In genomic region chr2:105372727-105373126, GRCm38 (mm10) we compare ENCODE assay signal across 18 mouse cellular contexts. TPM values are rescaled to one million over a fixed set of nuclear protein-coding genes. Genes with fewer than 3 reads are reported as not detected.
DNase-seq lines count a peak whose midpoint lies in the region; ATAC-seq lines count a peak whose summit lies in the region.
"Had no signal": no experiment of that assay in that cellular context is flagged by ENCODE, and none has a peak within 500 bp of the region (broad histone marks: within the 10 kb centered on the region; RNA-seq: fewer than 3 reads in every experiment).

No protein-coding gene starts in this region.

- ATAC-seq in embryonic facial prominence, embryonic 11.5 days (replicated peaks; ENCODE audit: insufficient number of reproducible peaks, low FRiP score, low TSS enrichment, low read depth), result 0 out of 2 replicates have a peak, but pooled peaks have one; percentile 8
- peak; percentile 65 for ATAC-seq in kidney, embryonic 14.5 days (ENCODE audit: low FRiP score, low TSS enrichment)
- ATAC-seq: forebrain, postnatal 0 days; liver, postnatal 0 days had no signal

- H3K4me3 ChIP-seq in embryonic facial prominence, embryonic 11.5 days (ENCODE audit: low read depth, low read length), result no peak overlapping the region
- no peak overlapping the region for H3K4me3 ChIP-seq in embryonic facial prominence, embryonic 10.5 days
- no peak overlapping the region for H3K4me3 ChIP-seq in kidney, embryonic 14.5 days (ENCODE audit: low read length)
- H3K4me3 ChIP-seq: embryonic facial prominence, embryonic 12.5 days; heart, adult 2 months; hindbrain, embryonic 15.5 days; stomach, embryonic 15.5 days had no signal

- no peak overlapping the region for H3K4me2 ChIP-seq in embryonic facial prominence, embryonic 11.5 days (ENCODE audit: low read depth, low read length)
- no peak overlapping the region for H3K4me2 ChIP-seq in kidney, embryonic 14.5 days (replicated peaks; ENCODE audit: low read depth, low read length)
- H3K4me2 ChIP-seq: embryonic facial prominence, embryonic 12.5 days; hindbrain, embryonic 15.5 days; stomach, embryonic 15.5 days had no signal

- no peak overlapping the region for H3K27ac ChIP-seq in embryonic facial prominence, embryonic 11.5 days (replicated peaks; ENCODE audit: low read depth, low read length)
- H3K27ac ChIP-seq in embryonic facial prominence, embryonic 10.5 days (replicated peaks), result no peak overlapping the region
- H3K27ac ChIP-seq in kidney, embryonic 14.5 days (ENCODE audit: low read depth, low read length), result no peak overlapping the region
- H3K27ac ChIP-seq: embryonic facial prominence, embryonic 12.5 days; heart, adult 2 months; hindbrain, embryonic 15.5 days; stomach, embryonic 15.5 days had no signal

- WGBS in embryonic facial prominence, embryonic 11.5 days, result 80% methylated on average over 5 of the region's 5 CpGs
- 84% methylated on average over 5 of the region's 5 CpGs for WGBS in embryonic facial prominence, embryonic 10.5 days
- WGBS in kidney, embryonic 14.5 days, result 73% methylated on average over 5 of the region's 5 CpGs

- H3K9me3 ChIP-seq in embryonic facial prominence, embryonic 11.5 days (replicated peaks; ENCODE audit: control insufficient read depth, low read length), result no peaks in the 10 kb centered on the region
- no peaks in the 10 kb centered on the region for H3K9me3 ChIP-seq in embryonic facial prominence, embryonic 10.5 days
- no peaks in the 10 kb centered on the region for H3K9me3 ChIP-seq in kidney, embryonic 14.5 days (ENCODE audit: control insufficient read depth, low read length)
- H3K9me3 ChIP-seq: embryonic facial prominence, embryonic 12.5 days; hindbrain, embryonic 15.5 days; stomach, embryonic 15.5 days had no signal

- H3K36me3 ChIP-seq in embryonic facial prominence, embryonic 11.5 days (replicated peaks; ENCODE audit: control insufficient read depth, insufficient read depth, low read depth, low read length), result no peaks in the 10 kb centered on the region
- no peaks in the 10 kb centered on the region for H3K36me3 ChIP-seq in embryonic facial prominence, embryonic 10.5 days (replicated peaks)
- H3K36me3 ChIP-seq in kidney, embryonic 14.5 days (ENCODE audit: control insufficient read depth, insufficient read depth, low read length), result no peaks in the 10 kb centered on the region
- H3K36me3 ChIP-seq: embryonic facial prominence, embryonic 12.5 days; hindbrain, embryonic 15.5 days; stomach, embryonic 15.5 days had no signal

- intact Hi-C loops in heart, postnatal 10 days (cut with DNase I), result no loop called here

- no peak for DNase-seq in embryonic facial prominence, embryonic 11.5 days (ENCODE audit: low spot score)
- DNase-seq in embryonic facial prominence, embryonic 10.5 days (ENCODE audit: low spot score), result no peak
- DNase-seq in R1 (ENCODE audit: low read depth, low spot score), result peak; percentile 51
- peak; percentile 22 to 56 for DNase-seq in kidney, postnatal 4 days
- no peak for DNase-seq in left cerebral cortex, adult 8-10 months (ENCODE audit: low spot score in 2 of 2)
- no peak for DNase-seq in heart, postnatal 10 days
- DNase-seq in embryo, embryonic 9.5 days (ENCODE audit: extremely low spot score), result no peak
- DNase-seq: adrenal gland, postnatal 10 days; cerebellum, adult 11-12 months; cerebellum, postnatal 36 days; forebrain, postnatal 0 days; heart, adult 2 months; liver; liver, postnatal 0 days had no signal

- no peaks in the 10 kb centered on the region for H3K27me3 ChIP-seq in embryonic facial prominence, embryonic 11.5 days (ENCODE audit: control insufficient read depth, insufficient read depth, low read length)
- peaks cover 18% of the 10 kb centered on the region for H3K27me3 ChIP-seq in embryonic facial prominence, embryonic 10.5 days (replicated peaks; ENCODE audit: low read depth, poor library complexity, severe bottlenecking)
- H3K27me3 ChIP-seq in kidney, embryonic 14.5 days (ENCODE audit: control insufficient read depth, insufficient read depth, low read length), result no peaks in the 10 kb centered on the region
- H3K27me3 ChIP-seq: embryonic facial prominence, embryonic 12.5 days; hindbrain, embryonic 15.5 days; stomach, embryonic 15.5 days had no signal

- no peaks in the 10 kb centered on the region for H3K4me1 ChIP-seq in embryonic facial prominence, embryonic 11.5 days (ENCODE audit: control insufficient read depth, insufficient read depth, low read length)
- peaks cover 13% of the 10 kb centered on the region for H3K4me1 ChIP-seq in embryonic facial prominence, embryonic 10.5 days
- H3K4me1 ChIP-seq in kidney, embryonic 14.5 days (ENCODE audit: control insufficient read depth, insufficient read depth, low read length), result peaks cover 7% of the 10 kb centered on the region; the same call in 1 of the 2 replicates
- H3K4me1 ChIP-seq: stomach, embryonic 15.5 days had no signal

- no peak overlapping the region for H3K9ac ChIP-seq in embryonic facial prominence, embryonic 11.5 days (replicated peaks; ENCODE audit: low read length)
- H3K9ac ChIP-seq in kidney, embryonic 14.5 days (ENCODE audit: low read depth, low read length), result no peak overlapping the region
- H3K9ac ChIP-seq: embryonic facial prominence, embryonic 12.5 days; forebrain, postnatal 0 days; hindbrain, embryonic 15.5 days; liver, postnatal 0 days; stomach, embryonic 15.5 days had no signal

RNA-seq across cellular contexts. Expression of gene Rcn1, which starts 26.4 kb away (rescaled TPM):
- 151 and 160 TPM in 2 replicates for polyA plus RNA-seq in embryonic facial prominence, embryonic 11.5 days (2014; fragmentation: Nextera tagmentation; extraction: Ambion mirVana)
- 114 and 116 TPM in 2 replicates for polyA plus RNA-seq in embryonic facial prominence, embryonic 10.5 days (2016; fragmentation: Nextera tagmentation; extraction: Ambion mirVana)
- 110 and 114 TPM in 2 replicates for polyA plus RNA-seq in kidney, embryonic 14.5 days (2014; fragmentation: Nextera tagmentation; extraction: Ambion mirVana)
- 10 to 100 TPM; 30.1 to 33.9 (median 30.5) TPM for total RNA-seq in left cerebral cortex, adult 8-10 months (2022)
- 10 to 100 TPM; 40.5 to 50.9 TPM for total RNA-seq in heart, postnatal 10 days (2021)

Comparison
In these comparisons a context has a peak if more than half of its experiments do, and no peak if none do; other contexts are left out.
1. DNase-seq: peak in R1 (single experiment) and kidney, postnatal 4 days (2 of 2); none in embryonic facial prominence, embryonic 11.5 days (single experiment), embryonic facial prominence, embryonic 10.5 days (single experiment), left cerebral cortex, adult 8-10 months (0 of 2), heart, postnatal 10 days (0 of 2) and embryo, embryonic 9.5 days (single experiment).